Mouse (Mus musculus): ENCODE measurements at regions not wholly inside any gene's neighbourhood (a gene's known extent, or its start where the extent isn't known, plus 50 kb on each side); places are given as distances from the start of the nearest gene placed in this dataset.

DNA sequence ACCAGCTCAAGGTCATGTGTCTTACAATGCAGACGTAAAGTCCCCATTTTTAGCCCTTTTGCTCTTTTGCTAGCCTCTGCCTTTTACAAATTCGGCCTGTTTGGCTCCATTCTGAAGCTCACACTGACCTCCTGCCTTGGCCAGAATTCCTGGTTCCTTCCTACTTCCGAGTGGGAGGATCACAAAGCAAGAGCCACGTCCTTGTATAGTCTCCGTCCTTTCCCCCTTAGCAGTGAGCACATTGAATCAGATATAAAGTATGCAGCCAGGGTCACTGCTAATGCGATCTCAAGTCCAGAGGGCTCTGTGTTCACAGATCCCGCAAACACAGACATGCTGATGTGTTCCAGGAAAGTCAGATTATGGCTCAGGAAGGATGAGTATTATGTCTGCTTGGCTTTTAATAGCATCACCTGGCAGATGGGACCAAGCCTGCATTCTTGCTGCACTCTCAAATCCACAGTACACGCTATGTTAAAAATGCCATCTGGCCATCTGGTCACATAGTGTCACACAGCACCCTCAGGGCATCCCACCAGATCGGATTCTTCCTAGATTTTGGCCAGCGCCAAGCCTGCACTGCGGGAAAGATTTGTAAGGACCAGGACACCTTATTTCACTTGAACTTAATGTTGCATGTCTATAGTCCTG lies 119.4 kb upstream of the Fmo9 start:
- Histone ChIP-seq H3K4me1 (ENCODE audit: control insufficient read depth, insufficient read depth, low read length) (no peaks in the 10 kb centered on the region), H3K9ac (ENCODE audit: low read depth, low read length) (no peak overlapping the region), H3K4me3 (ENCODE audit: low read depth, low read length) (no peak overlapping the region), H3K27ac (replicated peaks; ENCODE audit: low read depth, low read length) (no peak overlapping the region), H3K9me3 (ENCODE audit: control insufficient read depth, low read length) (no peaks in the 10 kb centered on the region), H3K27me3 (replicated peaks; ENCODE audit: control insufficient read depth, insufficient read depth, low read length) (no peaks in the 10 kb centered on the region), H3K4me2 (ENCODE audit: low read depth, low read length) (no peak overlapping the region), H3K36me3 (ENCODE audit: control insufficient read depth, insufficient read depth, low read length) (no peaks in the 10 kb centered on the region)
- 72% methylated on average over 11 of the region's 11 CpGs for WGBS
- no peak for ATAC-seq (ENCODE audit: low read depth)
- DNase-seq (ENCODE audit: low spot score), result no peak

DNA sequence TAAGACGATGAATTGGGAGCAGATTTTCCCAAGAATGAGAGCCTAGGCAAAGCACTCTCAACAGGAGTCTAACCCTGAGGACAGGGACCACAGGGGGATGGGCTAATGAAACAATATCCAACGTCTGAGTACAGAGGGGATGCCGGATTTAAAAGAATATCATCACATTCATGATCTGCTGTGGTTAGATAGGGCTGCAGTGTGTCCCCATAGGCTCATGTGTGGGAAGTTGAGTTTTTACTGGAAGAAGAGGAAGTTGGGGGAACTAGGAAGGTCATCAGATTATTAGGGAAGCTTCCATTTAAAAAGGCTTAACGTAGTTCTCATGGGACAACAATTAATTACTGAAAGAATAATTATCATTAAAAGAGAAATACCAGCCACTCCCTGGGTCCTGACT lies 120.3 kb upstream of the Fmo9 start:
- Histone ChIP-seq H3K4me2 (ENCODE audit: low read depth, low read length) (no peak overlapping the region), H3K9ac (ENCODE audit: low read depth, low read length) (no peak overlapping the region), H3K27me3 (replicated peaks; ENCODE audit: control insufficient read depth, insufficient read depth, low read length) (no peaks in the 10 kb centered on the region), H3K27ac (replicated peaks; ENCODE audit: low read depth, low read length) (no peak overlapping the region), H3K9me3 (ENCODE audit: control insufficient read depth, low read length) (no peaks in the 10 kb centered on the region), H3K4me1 (ENCODE audit: control insufficient read depth, insufficient read depth, low read length) (no peaks in the 10 kb centered on the region), H3K36me3 (ENCODE audit: control insufficient read depth, insufficient read depth, low read length) (no peaks in the 10 kb centered on the region), H3K4me3 (ENCODE audit: low read depth, low read length) (no peak overlapping the region)
- DNase-seq (ENCODE audit: low spot score) (no peak), ATAC-seq (ENCODE audit: low read depth) (no peak)
- 53% methylated on average over 4 of the region's 4 CpGs for whole genome bisulfite sequencing

DNA sequence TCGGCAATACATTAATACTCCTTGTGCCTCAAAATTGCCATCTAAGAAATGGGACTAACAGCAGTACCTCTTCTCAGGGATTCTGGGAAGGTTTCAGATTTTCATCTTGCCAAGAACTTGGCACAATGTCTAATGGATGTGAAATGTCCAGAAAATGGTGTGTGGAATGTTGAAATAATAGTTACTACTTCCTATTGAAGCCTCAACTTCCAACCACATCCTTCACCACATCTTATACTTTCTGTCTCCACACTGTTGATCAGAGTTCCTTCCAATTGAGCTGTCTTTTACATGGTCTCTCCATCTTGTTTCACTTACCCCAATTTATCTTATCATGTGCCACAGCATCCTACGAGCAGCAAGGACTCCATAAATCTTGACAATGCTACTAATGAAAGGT lies 122.3 kb upstream of the Fmo9 start:
- no peak overlapping the region for H3K27ac ChIP-seq (replicated peaks; ENCODE audit: low read depth, low read length)
- no peaks in the 10 kb centered on the region for H3K36me3 ChIP-seq (ENCODE audit: control insufficient read depth, insufficient read depth, low read length)
- DNase-seq (ENCODE audit: low spot score), result no peak
- H3K9me3 ChIP-seq (ENCODE audit: control insufficient read depth, low read length), result no peaks in the 10 kb centered on the region
- no peaks in the 10 kb centered on the region for H3K27me3 ChIP-seq (replicated peaks; ENCODE audit: control insufficient read depth, insufficient read depth, low read length)
- no peaks in the 10 kb centered on the region for H3K4me1 ChIP-seq (ENCODE audit: control insufficient read depth, insufficient read depth, low read length)
- no peak overlapping the region for H3K4me2 ChIP-seq (ENCODE audit: low read depth, low read length)
- no peak overlapping the region for H3K4me3 ChIP-seq (ENCODE audit: low read depth, low read length)
- 82% methylated on average over 2 of the region's 2 CpGs for WGBS
- H3K9ac ChIP-seq (ENCODE audit: low read depth, low read length), result no peak overlapping the region
- no peak for ATAC-seq (ENCODE audit: low read depth)

DNA sequence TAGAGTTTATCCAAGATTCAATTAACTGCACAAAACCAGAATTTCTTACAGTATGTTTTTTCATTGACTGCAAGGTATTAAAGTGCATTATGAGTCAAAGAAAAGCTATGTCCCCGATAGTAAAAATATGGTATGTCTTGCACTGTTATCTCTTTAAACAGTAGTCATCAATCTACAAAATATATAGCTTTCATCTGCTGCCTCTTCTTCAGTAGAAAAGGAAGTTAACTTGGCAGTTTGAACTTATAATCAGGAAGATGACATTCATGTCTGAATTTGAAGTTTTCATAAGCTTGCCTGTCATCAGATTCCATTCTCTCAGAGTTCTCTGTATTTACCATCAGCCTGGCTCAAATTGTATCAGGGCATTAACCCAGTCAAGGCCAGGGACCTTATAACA lies 122.7 kb upstream of the Fmo9 start:
- Histone ChIP-seq H3K4me2 (ENCODE audit: low read depth, low read length) (no peak overlapping the region), H3K36me3 (ENCODE audit: control insufficient read depth, insufficient read depth, low read length) (no peaks in the 10 kb centered on the region), H3K4me1 (ENCODE audit: control insufficient read depth, insufficient read depth, low read length) (no peaks in the 10 kb centered on the region), H3K9me3 (ENCODE audit: control insufficient read depth, low read length) (no peaks in the 10 kb centered on the region), H3K4me3 (ENCODE audit: low read depth, low read length) (no peak overlapping the region), H3K27me3 (replicated peaks; ENCODE audit: control insufficient read depth, insufficient read depth, low read length) (no peaks in the 10 kb centered on the region), H3K9ac (ENCODE audit: low read depth, low read length) (no peak overlapping the region), H3K27ac (replicated peaks; ENCODE audit: low read depth, low read length) (no peak overlapping the region)
- no peak for ATAC-seq (ENCODE audit: low read depth)
- WGBS, result 87% methylated on average over 1 of the region's 1 CpGs
- DNase-seq (ENCODE audit: low spot score), result no peak

DNA sequence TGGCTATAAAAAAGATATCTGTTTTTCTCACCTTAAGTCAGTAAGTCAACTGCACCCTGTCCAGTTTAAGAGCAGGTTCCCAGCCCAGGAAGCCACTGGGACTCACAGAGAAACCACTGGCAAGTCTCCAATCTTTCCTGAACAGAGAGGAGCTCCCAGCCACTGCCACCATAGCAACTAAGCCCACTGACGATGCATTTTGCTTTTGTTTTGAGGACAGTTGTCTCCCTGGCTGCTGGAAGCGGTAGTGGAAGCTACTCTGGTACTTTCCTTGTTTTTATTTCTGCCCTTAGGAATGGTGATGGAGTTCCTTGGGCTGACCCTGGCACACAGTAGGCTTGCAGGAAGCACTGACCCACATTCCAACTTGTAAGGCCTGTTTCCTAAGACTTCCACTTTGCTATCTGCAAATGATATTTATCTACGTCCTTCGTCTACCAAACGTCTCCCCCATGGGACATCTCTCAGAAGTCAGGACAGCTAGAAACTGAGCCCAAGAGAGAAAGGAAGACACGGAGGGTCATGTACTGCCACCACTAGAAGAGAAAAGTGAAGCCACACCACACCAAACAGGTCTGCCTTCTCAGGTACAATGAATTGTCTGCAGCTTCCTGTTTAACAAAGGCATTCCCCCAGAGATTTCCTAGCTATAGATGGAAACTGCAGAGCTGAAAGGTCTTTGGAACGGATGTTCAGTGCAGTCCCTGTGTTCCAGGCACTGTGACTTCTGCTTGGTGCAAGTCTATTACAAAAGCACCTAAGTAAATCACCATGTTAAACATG lies 125.7 kb upstream of the Fmo9 start:
- WGBS, result 60% methylated on average over 7 of the region's 7 CpGs
- Histone ChIP-seq H3K4me2 (ENCODE audit: low read depth, low read length) (no peak overlapping the region), H3K27me3 (replicated peaks; ENCODE audit: control insufficient read depth, insufficient read depth, low read length) (no peaks in the 10 kb centered on the region), H3K27ac (replicated peaks; ENCODE audit: low read depth, low read length) (no peak overlapping the region), H3K9me3 (ENCODE audit: control insufficient read depth, low read length) (no peaks in the 10 kb centered on the region), H3K9ac (ENCODE audit: low read depth, low read length) (no peak overlapping the region), H3K36me3 (ENCODE audit: control insufficient read depth, insufficient read depth, low read length) (no peaks in the 10 kb centered on the region), H3K4me1 (ENCODE audit: control insufficient read depth, insufficient read depth, low read length) (no peaks in the 10 kb centered on the region), H3K4me3 (ENCODE audit: low read depth, low read length) (no peak overlapping the region)
- DNase-seq (ENCODE audit: low spot score) (no peak), ATAC-seq (ENCODE audit: low read depth) (no peak)

DNA sequence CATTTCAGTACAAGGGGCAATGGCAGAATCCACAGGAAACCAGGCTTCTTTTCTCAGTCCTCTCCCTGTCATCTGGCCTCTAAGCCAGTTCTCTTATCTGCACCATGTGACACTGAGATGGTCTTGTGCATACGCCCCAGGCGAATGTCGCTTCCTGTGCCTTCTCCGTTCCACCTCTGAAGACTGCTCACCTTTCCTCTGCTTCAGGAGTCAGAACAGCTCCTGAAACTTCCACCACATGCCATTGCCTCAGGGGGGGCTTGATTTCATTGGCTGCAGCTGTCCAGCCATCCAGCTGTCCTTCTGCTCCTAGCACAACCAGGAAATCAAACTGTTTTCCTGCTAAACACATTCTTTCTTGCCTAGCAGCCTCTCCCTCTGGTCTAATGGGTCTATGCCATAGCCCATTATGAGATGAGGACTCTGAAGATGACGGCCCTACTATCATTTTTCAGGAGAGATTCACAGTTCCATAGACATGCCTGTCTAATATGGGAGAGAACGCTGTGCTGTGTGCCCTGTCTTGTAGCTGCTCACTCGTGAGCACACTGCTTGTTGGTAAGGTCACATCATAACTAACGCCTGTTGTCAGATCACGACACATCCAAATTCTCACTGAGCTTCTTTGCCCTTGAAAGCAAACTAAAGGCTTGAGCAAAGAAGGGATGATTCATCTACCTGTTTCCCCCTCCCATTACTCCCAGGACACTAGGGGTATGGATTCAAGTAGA lies 129.9 kb upstream of the Fmo9 start:
- ATAC-seq (ENCODE audit: low read depth), result peak; percentile 41
- Histone ChIP-seq H3K27ac (replicated peaks; ENCODE audit: low read depth, low read length) (no peak overlapping the region), H3K9me3 (ENCODE audit: control insufficient read depth, low read length) (no peaks in the 10 kb centered on the region), H3K4me2 (ENCODE audit: low read depth, low read length) (no peak overlapping the region), H3K36me3 (ENCODE audit: control insufficient read depth, insufficient read depth, low read length) (no peaks in the 10 kb centered on the region), H3K4me3 (ENCODE audit: low read depth, low read length) (no peak overlapping the region), H3K4me1 (ENCODE audit: control insufficient read depth, insufficient read depth, low read length) (no peaks in the 10 kb centered on the region), H3K27me3 (replicated peaks; ENCODE audit: control insufficient read depth, insufficient read depth, low read length) (no peaks in the 10 kb centered on the region), H3K9ac (ENCODE audit: low read depth, low read length) (no peak overlapping the region)
- 69% methylated on average over 9 of the region's 9 CpGs for WGBS
- DNase-seq (ENCODE audit: low spot score), result peak; percentile 20

DNA sequence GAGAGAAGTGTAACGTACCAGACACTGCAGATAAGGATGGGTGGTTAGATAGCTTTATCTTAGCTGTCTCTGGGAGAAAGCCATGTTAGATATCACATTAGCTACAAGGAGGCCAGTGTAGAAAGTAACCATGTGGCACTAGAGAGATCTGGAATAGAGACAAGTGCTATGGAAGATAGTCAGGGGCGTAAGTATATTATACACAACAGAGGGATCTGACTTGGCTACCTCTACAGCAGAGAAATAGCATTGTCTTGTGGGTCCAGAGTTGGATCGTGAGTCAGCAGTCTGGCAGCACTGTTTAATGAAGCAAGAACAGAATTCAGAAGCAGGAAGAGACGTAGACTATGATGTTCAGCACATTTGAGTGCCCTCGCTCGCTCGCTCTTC lies 130.4 kb upstream of the Fmo9 start:
- Histone ChIP-seq H3K4me2 (ENCODE audit: low read depth, low read length) (no peak overlapping the region), H3K9ac (ENCODE audit: low read depth, low read length) (no peak overlapping the region), H3K27ac (replicated peaks; ENCODE audit: low read depth, low read length) (no peak overlapping the region), H3K4me1 (ENCODE audit: control insufficient read depth, insufficient read depth, low read length) (no peaks in the 10 kb centered on the region), H3K9me3 (ENCODE audit: control insufficient read depth, low read length) (no peaks in the 10 kb centered on the region), H3K27me3 (replicated peaks; ENCODE audit: control insufficient read depth, insufficient read depth, low read length) (no peaks in the 10 kb centered on the region), H3K4me3 (ENCODE audit: low read depth, low read length) (no peak overlapping the region), H3K36me3 (ENCODE audit: control insufficient read depth, insufficient read depth, low read length) (no peaks in the 10 kb centered on the region)
- no peak for ATAC-seq (ENCODE audit: low read depth)
- 84% methylated on average over 7 of the region's 7 CpGs for WGBS
- no peak for DNase-seq (ENCODE audit: low spot score)

DNA sequence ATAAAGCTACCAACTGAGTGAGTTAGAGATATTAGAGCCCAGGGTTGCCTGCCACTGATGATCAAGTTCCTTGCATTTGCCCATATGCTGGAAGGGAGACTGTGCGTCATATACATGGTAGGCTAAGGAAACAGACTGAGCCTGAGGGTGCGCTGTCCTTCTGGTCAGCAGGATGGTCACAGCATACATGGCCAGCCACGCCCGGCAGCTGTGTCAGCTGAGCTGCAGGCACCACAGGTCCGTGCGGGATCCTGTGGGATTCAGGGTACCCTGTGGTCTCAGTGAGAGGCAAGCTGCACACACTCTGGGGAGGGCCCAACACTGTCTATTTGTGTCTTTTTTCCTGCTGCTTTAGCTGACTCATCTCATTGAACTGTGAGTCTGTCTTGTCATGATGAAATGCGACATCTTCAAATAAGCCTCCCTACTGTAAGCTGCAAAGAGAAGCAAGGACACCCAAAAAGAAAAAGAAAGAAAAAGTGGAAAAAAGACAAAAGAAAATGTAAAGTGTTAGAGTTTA lies 131.3 kb upstream of the Fmo9 start:
- Histone ChIP-seq H3K36me3 (ENCODE audit: control insufficient read depth, insufficient read depth, low read length) (no peaks in the 10 kb centered on the region), H3K27me3 (replicated peaks; ENCODE audit: control insufficient read depth, insufficient read depth, low read length) (no peaks in the 10 kb centered on the region), H3K4me1 (ENCODE audit: control insufficient read depth, insufficient read depth, low read length) (no peaks in the 10 kb centered on the region), H3K9ac (ENCODE audit: low read depth, low read length) (no peak overlapping the region), H3K4me2 (ENCODE audit: low read depth, low read length) (no peak overlapping the region), H3K9me3 (ENCODE audit: control insufficient read depth, low read length) (no peaks in the 10 kb centered on the region), H3K4me3 (ENCODE audit: low read depth, low read length) (no peak overlapping the region), H3K27ac (replicated peaks; ENCODE audit: low read depth, low read length) (no peak overlapping the region)
- ATAC-seq (ENCODE audit: low read depth), result no peak
- DNase-seq (ENCODE audit: low spot score), result no peak
- WGBS, result 84% methylated on average over 7 of the region's 7 CpGs
